Mouse (Mus musculus) lung, embryonic 15.5 days (tissue): ENCODE measurements at regions not wholly inside any gene's neighbourhood (a gene's known extent, or its start where the extent isn't known, plus 50 kb on each side); places are given as distances from the start of the nearest gene placed in this dataset.

ENCODE experiments used
- ATAC-seq: fragments of 200-750 bp; cut with Nextera tagmentation; 2 replicates; pipeline ENCODE4 v1.8.0; 2017; ENCODE audit warnings: moderate number of reproducible peaks, borderline replicate concordance; ENCODE audit not compliant: low FRiP score, low TSS enrichment; ENCODE audit errors: extremely low read depth
- H3K27ac ChIP-seq: fragments of 300-500 bp; sonication (generic); 2 replicates; pipeline ENCODE4 v1.5.1; 2015; ENCODE audit warnings: moderate library complexity, mild to moderate bottlenecking, inconsistent platforms
- H3K27me3 ChIP-seq: fragments of 300-500 bp; sonication (generic); 2 replicates; pipeline ENCODE4 v1.6.1; 2015; ENCODE audit warnings: inconsistent platforms
- H3K36me3 ChIP-seq: fragments of 300-500 bp; sonication (generic); 2 replicates; pipeline ENCODE4 v1.6.1; 2015; ENCODE audit warnings: inconsistent platforms
- H3K4me1 ChIP-seq: fragments of 300-500 bp; sonication (generic); 2 replicates; pipeline ENCODE4 v1.6.1; 2015; ENCODE audit warnings: inconsistent platforms
- H3K4me2 ChIP-seq: fragments of 300-500 bp; sonication (generic); 2 replicates; pipeline ENCODE4 v1.6.1; 2015; ENCODE audit warnings: inconsistent platforms, mild to moderate bottlenecking, moderate library complexity
- H3K4me3 ChIP-seq: fragments of 300-500 bp; sonication (generic); 2 replicates; pipeline ENCODE4 v1.5.1; 2015; ENCODE audit warnings: mild to moderate bottlenecking, inconsistent platforms
- H3K9ac ChIP-seq: fragments of 300-500 bp; sonication (generic); 2 replicates; pipeline ENCODE4 v1.6.1; 2015; ENCODE audit warnings: inconsistent platforms
- H3K9me3 ChIP-seq: fragments of 300-500 bp; sonication (generic); 2 replicates; pipeline ENCODE4 v1.6.1; 2016; ENCODE audit warnings: inconsistent platforms
- WGBS: fragments of 180-500 bp; shearing (Covaris S2); methylation state at CpG from one replicate; pipeline ENCODE4 v1.1.7; 2015; 5-methylcytosine and 5-hydroxymethylcytosine counted together

DNA sequence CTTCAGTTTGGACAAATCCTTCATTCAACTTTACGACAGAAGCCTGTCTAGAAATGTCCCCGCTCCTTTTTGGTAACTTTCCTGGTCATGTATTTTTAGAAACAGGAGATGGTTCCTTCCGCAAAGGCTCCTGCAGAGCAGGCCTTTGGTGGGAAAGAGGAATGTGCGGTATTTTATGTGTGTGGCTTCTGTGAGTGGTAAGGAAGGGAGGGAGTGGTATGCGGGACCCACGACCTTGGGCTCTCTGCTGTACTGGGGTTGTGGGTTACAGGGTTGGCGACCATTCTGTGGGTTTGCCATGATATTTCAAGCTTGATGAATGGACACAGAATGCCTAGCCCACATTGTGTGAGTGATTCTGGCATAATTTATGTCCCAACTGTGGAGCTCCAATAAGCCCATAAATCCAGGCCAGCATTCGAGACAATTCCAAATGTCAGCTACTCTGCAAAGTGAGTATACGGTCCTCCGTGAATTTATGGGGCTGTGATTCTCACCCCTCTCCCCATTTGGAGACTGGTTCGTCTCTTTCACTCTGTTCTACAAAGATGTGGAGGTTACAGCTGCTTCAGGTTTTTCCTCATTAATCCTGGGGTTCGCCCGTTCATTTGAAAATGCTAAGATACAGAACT is 109.3 kb upstream of the Rxfp2 start:
- 41% methylated on average over 13 of the region's 13 CpGs for WGBS
- Histone ChIP-seq H3K27me3 (no peaks in the 10 kb centered on the region), H3K9me3 (no peaks in the 10 kb centered on the region), H3K4me2 (no peak overlapping the region), H3K4me1 (0 out of 2 replicates have a peak, but pooled peaks cover 4% of the 10 kb centered on the region), H3K27ac (no peak overlapping the region), H3K9ac (no peak overlapping the region), H3K4me3 (no peak overlapping the region), H3K36me3 (no peaks in the 10 kb centered on the region)
- ATAC-seq = no peak

DNA sequence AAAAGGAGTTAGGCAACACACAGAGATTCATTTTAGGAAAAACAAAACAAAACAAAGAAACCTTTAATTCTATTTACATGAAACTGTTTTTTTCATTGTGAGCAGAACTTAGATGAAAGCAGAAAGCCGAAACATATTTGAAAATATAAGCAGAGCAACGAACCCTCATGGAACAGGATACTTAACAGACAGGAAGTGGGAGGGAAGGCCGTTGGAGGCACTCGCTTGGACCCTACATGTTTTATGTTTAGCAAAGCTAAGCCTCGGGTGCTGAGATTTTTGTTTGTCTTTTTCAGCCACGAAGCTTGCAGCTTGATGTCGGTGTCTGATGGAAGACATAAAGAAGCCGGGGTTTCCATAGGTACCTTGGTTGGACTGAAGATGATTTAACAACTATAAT is 108.5 kb upstream of the Rxfp2 start:
- Histone ChIP-seq H3K4me3 (no peak overlapping the region), H3K4me2 (no peak overlapping the region), H3K9me3 (no peaks in the 10 kb centered on the region), H3K27ac (no peak overlapping the region), H3K36me3 (no peaks in the 10 kb centered on the region), H3K4me1 (0 out of 2 replicates have a peak, but pooled peaks cover 4% of the 10 kb centered on the region), H3K27me3 (no peaks in the 10 kb centered on the region), H3K9ac (no peak overlapping the region)
- WGBS = 31% methylated on average over 8 of the region's 8 CpGs
- no peak for ATAC-seq

DNA sequence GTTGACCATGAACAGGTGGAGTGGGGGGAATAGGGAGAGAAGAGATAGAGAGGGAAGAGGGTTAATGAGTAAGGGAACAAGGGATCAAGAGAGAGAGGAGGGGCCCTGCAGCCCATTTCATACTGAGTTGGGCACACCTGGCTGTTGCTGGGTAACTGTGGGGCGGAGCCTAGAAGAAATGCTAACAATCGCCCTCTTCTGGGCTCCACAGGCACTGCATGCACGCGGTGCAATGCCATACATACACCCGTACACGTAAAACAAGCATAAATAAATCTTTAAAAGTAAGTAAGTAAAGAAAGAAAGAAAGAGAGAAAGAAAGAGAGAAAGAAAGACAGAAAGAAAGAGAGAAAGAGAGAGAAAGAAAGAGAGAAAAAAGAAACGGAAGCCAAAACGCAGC is 106.5 kb upstream of the Rxfp2 start:
- no peaks in the 10 kb centered on the region for H3K27me3 ChIP-seq
- H3K36me3 ChIP-seq = no peaks in the 10 kb centered on the region
- no peak overlapping the region for H3K4me2 ChIP-seq
- no peaks in the 10 kb centered on the region for H3K9me3 ChIP-seq
- 0 out of 2 replicates have a peak, but pooled peaks cover 8% of the 10 kb centered on the region for H3K4me1 ChIP-seq
- H3K9ac ChIP-seq = no peak overlapping the region
- H3K27ac ChIP-seq = no peak overlapping the region
- no peak for ATAC-seq
- H3K4me3 ChIP-seq = no peak overlapping the region
- 83% methylated on average over 8 of the region's 8 CpGs for WGBS

DNA sequence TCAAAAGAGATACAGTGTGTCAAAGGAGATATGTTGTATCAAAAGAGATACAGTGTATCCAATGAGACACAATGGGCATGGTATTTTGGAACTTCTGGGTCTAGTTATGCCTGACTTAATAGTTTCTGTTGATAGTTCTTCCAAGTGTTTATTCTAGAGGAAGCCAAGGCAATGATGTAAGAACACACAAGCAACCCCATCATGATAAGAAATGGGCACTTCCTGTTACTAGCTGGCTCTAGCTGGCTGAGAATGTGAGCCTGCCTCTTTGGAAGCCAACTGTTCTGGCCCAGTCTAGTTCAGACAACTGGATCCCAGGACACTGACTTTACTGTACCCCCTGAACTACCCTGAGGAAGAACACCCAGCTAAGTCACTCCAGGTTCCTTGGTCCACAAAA is 102.7 kb upstream of the Rxfp2 start:
- no peaks in the 10 kb centered on the region for H3K36me3 ChIP-seq
- ATAC-seq = no peak

DNA sequence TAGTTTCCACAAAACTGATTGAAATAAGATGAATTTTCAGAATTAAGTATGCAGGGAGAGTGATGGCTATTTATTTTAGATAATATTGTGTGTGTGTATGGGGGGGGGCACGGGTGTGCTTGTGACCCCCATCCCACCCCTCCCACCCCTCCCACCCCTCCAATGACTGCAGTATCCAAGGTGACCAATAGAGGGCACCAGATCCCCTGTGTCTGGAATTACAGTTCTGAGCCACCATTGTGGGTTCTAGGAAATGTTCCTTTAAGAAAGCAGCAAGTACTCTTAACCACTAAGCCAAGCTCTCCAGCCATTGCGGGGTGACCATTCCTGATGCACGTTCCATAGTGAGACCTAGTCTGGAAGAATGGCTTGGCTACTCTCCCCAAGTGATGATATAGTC is 101.1 kb upstream of the Rxfp2 start:
- H3K36me3 ChIP-seq = no peaks in the 10 kb centered on the region
- 0 out of 2 replicates have a peak, but pooled peaks cover 4% of the 10 kb centered on the region for H3K4me1 ChIP-seq
- WGBS = 34% methylated on average over 3 of the region's 3 CpGs
- H3K4me2 ChIP-seq = no peak overlapping the region
- no peaks in the 10 kb centered on the region for H3K27me3 ChIP-seq
- no peak overlapping the region for H3K9ac ChIP-seq
- no peaks in the 10 kb centered on the region for H3K9me3 ChIP-seq
- H3K27ac ChIP-seq = no peak overlapping the region
- no peak for ATAC-seq
- no peak overlapping the region for H3K4me3 ChIP-seq

More for the DNA sequence above, 102.7 kb upstream of the Rxfp2 start:
- no peak overlapping the region for H3K9ac ChIP-seq
- no peaks in the 10 kb centered on the region for H3K27me3 ChIP-seq
- H3K4me3 ChIP-seq = no peak overlapping the region
- H3K4me1 ChIP-seq = 0 out of 2 replicates have a peak, but pooled peaks cover 4% of the 10 kb centered on the region
- no peak overlapping the region for H3K4me2 ChIP-seq
- H3K9me3 ChIP-seq = no peaks in the 10 kb centered on the region
- no peak overlapping the region for H3K27ac ChIP-seq

DNA sequence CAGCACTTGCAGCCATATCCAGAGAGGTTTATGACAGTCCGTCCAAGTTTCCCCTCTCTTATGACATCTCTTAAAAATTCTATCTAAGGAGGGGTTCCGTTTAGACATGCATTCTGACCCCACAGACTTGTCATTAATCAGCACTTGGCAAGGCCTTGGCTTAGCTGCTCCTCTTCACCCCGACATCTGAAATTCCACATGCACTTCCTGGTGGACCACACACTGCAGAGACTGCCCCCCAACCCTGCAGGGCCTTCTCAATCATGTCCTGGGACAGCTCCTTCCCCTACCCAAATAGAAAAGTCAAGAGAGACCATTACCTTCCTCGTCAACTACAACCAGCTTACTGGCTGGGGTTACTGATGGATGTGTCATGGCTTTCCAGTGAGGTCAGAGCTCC is 99.4 kb upstream of the Rxfp2 start:
- Histone ChIP-seq H3K9me3 (no peaks in the 10 kb centered on the region), H3K27me3 (no peaks in the 10 kb centered on the region), H3K4me1 (0 out of 2 replicates have a peak, but pooled peaks cover 4% of the 10 kb centered on the region), H3K4me3 (no peak overlapping the region), H3K36me3 (no peaks in the 10 kb centered on the region), H3K9ac (no peak overlapping the region), H3K4me2 (no peak overlapping the region), H3K27ac (no peak overlapping the region)
- no peak for ATAC-seq
- 34% methylated on average over 4 of the region's 4 CpGs for WGBS

DNA sequence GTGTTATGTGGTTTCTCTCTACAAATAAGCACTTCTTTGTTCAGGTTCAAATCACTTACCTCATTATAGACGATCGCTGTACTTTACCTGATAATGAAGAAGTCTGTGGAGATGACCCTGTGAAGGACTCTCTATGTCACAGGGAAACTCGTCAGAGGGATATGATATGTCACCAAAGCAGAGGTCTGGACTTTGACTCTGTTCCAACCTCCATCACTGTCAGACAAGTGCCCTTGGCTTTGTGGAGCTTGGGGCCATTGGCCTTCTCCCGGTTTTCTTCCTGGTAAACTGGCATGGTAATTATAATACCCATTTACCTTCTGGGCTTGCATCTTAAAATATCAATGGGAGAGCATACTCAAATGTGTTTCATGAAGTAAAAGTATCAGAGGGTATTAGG is 98.1 kb upstream of the Rxfp2 start:
- Histone ChIP-seq H3K9me3 (no peaks in the 10 kb centered on the region), H3K4me3 (no peak overlapping the region), H3K4me2 (no peak overlapping the region), H3K27me3 (no peaks in the 10 kb centered on the region), H3K27ac (no peak overlapping the region), H3K36me3 (no peaks in the 10 kb centered on the region), H3K4me1 (0 out of 2 replicates have a peak, but pooled peaks cover 4% of the 10 kb centered on the region), H3K9ac (no peak overlapping the region)
- WGBS = 85% methylated on average over 4 of the region's 4 CpGs
- no peak for ATAC-seq

DNA sequence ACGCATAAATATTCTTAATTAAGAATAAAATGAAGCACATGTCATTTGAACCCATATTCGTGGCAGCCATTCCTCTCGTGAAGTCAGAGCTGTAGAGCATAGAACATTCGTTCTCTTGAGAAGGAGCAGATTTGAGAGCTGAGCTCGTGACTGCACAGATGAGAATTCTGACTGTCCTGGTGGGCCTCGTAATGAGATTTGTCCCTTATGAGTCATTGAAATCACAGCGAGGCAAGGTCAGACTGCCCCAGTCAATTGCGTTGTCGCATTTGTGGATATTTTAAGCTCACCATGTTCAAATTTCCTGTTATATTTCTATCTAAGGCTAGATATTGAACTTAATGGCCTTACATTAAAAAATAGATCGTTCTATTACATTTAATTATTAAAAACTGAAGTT is 94.0 kb upstream of the Rxfp2 start:
- Histone ChIP-seq H3K9ac (no peak overlapping the region), H3K27me3 (no peaks in the 10 kb centered on the region), H3K4me3 (no peak overlapping the region), H3K4me1 (no peaks in the 10 kb centered on the region), H3K9me3 (no peaks in the 10 kb centered on the region), H3K36me3 (no peaks in the 10 kb centered on the region), H3K4me2 (no peak overlapping the region), H3K27ac (no peak overlapping the region)
- no peak for ATAC-seq
- WGBS = 88% methylated on average over 10 of the region's 10 CpGs

DNA sequence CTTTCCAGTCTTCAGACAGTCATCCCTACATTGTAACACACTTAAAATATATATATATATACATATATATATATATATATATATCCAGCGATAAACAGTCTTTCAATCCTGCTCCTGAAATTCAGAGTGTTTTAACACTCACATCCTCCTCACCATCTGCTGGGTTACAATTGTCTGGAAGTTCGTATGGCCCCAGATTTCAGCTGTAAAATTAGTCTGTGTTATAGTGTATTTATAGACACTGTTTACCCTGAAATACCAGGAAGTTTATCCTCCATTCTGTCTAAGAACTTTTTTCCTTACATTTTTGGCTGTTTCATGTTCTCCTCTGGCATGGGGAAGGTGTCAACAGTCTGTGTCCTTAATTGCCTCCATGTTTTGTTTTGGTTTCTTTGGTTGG is 91.7 kb upstream of the Rxfp2 start:
- Histone ChIP-seq H3K4me3 (no peak overlapping the region), H3K36me3 (no peaks in the 10 kb centered on the region), H3K9me3 (no peaks in the 10 kb centered on the region), H3K4me1 (no peaks in the 10 kb centered on the region), H3K9ac (no peak overlapping the region), H3K4me2 (no peak overlapping the region), H3K27ac (no peak overlapping the region), H3K27me3 (no peaks in the 10 kb centered on the region)
- WGBS = 54% methylated on average over 2 of the region's 2 CpGs
- ATAC-seq = no peak

DNA sequence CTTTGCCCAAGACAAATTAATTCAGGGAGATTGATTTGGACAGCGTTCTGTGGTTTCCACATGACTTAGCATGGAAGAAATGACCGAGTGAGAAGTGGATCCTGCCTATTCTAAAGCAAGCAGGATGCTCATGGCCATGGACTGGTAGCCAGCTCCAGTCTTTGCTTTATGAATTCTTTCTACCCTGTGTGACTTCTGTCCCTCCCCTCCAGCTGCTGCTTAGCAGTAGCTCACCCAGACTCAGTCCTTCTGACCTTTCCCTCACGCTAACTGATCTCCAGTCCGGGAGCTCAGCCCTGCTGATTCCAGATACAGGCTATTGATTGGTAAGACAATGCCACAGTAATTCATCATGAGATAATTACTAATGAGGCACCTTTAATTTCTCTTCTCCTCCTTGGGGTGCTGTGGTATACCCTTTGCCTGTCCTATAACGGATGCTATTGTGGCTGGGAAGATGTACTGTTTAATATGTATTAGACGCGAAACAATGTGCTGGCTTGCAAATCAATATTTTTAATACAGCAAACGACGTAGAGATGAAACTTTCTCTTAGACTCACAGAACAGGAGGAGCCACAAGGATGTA is 86.8 kb upstream of the Rxfp2 start:
- WGBS = 71% methylated on average over 9 of the region's 9 CpGs
- no peak for ATAC-seq
- no peaks in the 10 kb centered on the region for H3K4me1 ChIP-seq
- no peak overlapping the region for H3K4me3 ChIP-seq
- H3K9me3 ChIP-seq = no peaks in the 10 kb centered on the region
- H3K27ac ChIP-seq = no peak overlapping the region
- H3K4me2 ChIP-seq = no peak overlapping the region
- no peaks in the 10 kb centered on the region for H3K36me3 ChIP-seq
- H3K9ac ChIP-seq = no peak overlapping the region
- H3K27me3 ChIP-seq = no peaks in the 10 kb centered on the region

DNA sequence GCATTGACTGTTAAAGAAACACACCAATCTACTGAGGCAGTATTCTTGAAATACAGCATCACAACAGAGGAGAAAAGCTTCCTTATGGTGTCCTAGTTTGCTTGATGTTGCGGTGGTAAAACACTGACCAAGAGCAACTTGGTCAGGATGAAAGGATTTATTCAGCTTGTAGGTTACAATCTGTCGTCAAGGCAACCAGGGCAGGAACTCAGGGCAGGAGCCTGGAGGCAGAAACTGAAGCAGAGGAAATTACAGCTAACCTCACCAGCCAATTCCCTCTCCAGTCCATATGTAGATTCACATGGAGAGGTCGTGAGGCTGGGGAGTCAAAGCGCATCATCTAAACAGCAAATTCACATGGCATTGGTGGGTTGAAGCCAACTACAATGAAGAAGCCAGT is 86.3 kb upstream of the Rxfp2 start:
- H3K9ac ChIP-seq = no peak overlapping the region
- no peak for ATAC-seq
- no peaks in the 10 kb centered on the region for H3K36me3 ChIP-seq

DNA sequence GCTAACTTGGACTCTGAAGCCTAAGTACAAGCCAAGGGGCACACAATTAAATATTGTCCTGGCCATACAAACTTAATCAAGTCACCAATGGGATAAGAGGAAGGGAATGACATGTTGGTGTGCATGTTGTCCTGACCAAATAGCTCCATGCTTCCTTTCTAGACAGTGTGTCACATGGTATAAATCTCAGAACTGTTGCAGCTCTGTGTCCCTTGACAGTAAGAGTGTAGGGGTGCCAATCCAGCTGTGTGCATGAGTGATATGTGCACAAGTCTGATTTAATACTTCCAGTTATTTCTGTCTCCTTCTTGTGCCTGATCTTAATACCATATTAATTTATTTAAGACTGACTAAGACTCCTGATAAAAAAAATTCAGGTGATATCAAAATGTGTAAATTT is 72.8 kb upstream of the Rxfp2 start:
- Histone ChIP-seq H3K9ac (no peak overlapping the region), H3K4me3 (no peak overlapping the region), H3K27me3 (no peaks in the 10 kb centered on the region), H3K9me3 (no peaks in the 10 kb centered on the region), H3K4me1 (no peaks in the 10 kb centered on the region), H3K4me2 (no peak overlapping the region), H3K36me3 (no peaks in the 10 kb centered on the region), H3K27ac (no peak overlapping the region)
- no peak for ATAC-seq

More for the DNA sequence above, 86.3 kb upstream of the Rxfp2 start:
- Histone ChIP-seq H3K27ac (no peak overlapping the region), H3K4me3 (no peak overlapping the region), H3K4me1 (no peaks in the 10 kb centered on the region), H3K9me3 (no peaks in the 10 kb centered on the region), H3K4me2 (no peak overlapping the region), H3K27me3 (no peaks in the 10 kb centered on the region)
- 65% methylated on average over 4 of the region's 4 CpGs for WGBS

DNA sequence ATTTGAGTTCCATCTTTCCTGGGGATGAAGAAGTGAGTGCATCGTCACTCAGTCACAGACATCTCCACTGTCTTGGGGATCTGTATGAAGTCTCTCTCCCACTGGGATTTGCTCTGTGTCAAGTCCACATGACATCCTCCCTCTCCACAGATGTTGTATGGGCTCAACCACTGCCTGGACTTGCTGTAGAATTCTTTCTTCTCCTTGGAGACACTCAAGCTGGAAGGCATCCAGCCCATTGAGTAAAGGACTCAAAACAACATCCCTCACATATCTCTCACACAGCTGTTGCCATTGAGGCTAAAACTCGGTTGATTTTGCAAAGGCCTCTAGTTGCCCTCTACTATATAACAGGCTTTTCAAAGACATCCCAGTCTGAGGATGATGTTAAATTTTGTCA is 71.0 kb upstream of the Rxfp2 start:
- ATAC-seq = no peak
- Histone ChIP-seq H3K4me1 (no peaks in the 10 kb centered on the region), H3K4me3 (no peak overlapping the region), H3K9ac (no peak overlapping the region), H3K9me3 (no peaks in the 10 kb centered on the region), H3K36me3 (no peaks in the 10 kb centered on the region), H3K27ac (no peak overlapping the region), H3K27me3 (no peaks in the 10 kb centered on the region), H3K4me2 (no peak overlapping the region)
- WGBS = 61% methylated on average over 2 of the region's 2 CpGs
